Mouse (Mus musculus) urinary bladder, adult 18-20 months (tissue): ENCODE data around the gene Kansl1.

ENCODE experiments used
- DNase-seq, 2 experiments: peaks; one replicate each; pipeline ENCODE4 v3.0.0; 2022; ENCODE audit warnings: low spot score in 2 of 2, mixed read lengths in 2 of 2

The Kansl1 gene

GRCm38 (mm10) chr11:104439703-104440102 is 29.0 kb downstream of the Kansl1 start:
- DNase-seq: no peak

- no peak for DNase-seq
These were observed 30.2 kb downstream of the Kansl1 start for GRCm38 (mm10) chr11:104438450-104438849.

- no peak for DNase-seq
These were observed 32.2 kb downstream of the Kansl1 start for GRCm38 (mm10) chr11:104436394-104436954.

- no peak for DNase-seq
These were observed 32.9 kb downstream of the Kansl1 start for GRCm38 (mm10) chr11:104435753-104436152.

- no peak for DNase-seq
These were observed 33.5 kb downstream of the Kansl1 start for GRCm38 (mm10) chr11:104435141-104435540.

GRCm38 (mm10) chr11:104432251-104432650 is 36.4 kb downstream of the Kansl1 start:
- DNase-seq: no peak

- DNase-seq: no peak
These were observed 36.9 kb downstream of the Kansl1 start for GRCm38 (mm10) chr11:104431807-104432206.

- no peak for DNase-seq
These were observed 43.8 kb downstream of the Kansl1 start for GRCm38 (mm10) chr11:104424727-104425416.

GRCm38 (mm10) chr11:104412254-104412653 is 56.4 kb downstream of the Kansl1 start:
- no peak for DNase-seq

- DNase-seq: no peak
These were observed 61.3 kb downstream of the Kansl1 start for GRCm38 (mm10) chr11:104407391-104407790.

- no peak for DNase-seq
These were observed 67.7 kb downstream of the Kansl1 start for GRCm38 (mm10) chr11:104400961-104401360.

- no peak for DNase-seq
These were observed 69.0 kb downstream of the Kansl1 start for GRCm38 (mm10) chr11:104399459-104400216.

GRCm38 (mm10) chr11:104395648-104396047 is 73.0 kb downstream of the Kansl1 start:
- no peak for DNase-seq

GRCm38 (mm10) chr11:104393196-104393595 is 75.5 kb downstream of the Kansl1 start:
- no peak for DNase-seq

GRCm38 (mm10) chr11:104392153-104392552 is 76.5 kb downstream of the Kansl1 start:
- DNase-seq: no peak

GRCm38 (mm10) chr11:104387284-104387683 is 81.4 kb downstream of the Kansl1 start:
- DNase-seq: no peak

GRCm38 (mm10) chr11:104386595-104386994 is 82.1 kb downstream of the Kansl1 start:
- no peak for DNase-seq

GRCm38 (mm10) chr11:104383167-104383810 is 85.4 kb downstream of the Kansl1 start:
- no peak for DNase-seq

GRCm38 (mm10) chr11:104381887-104382286 is 86.8 kb downstream of the Kansl1 start:
- no peak for DNase-seq

- DNase-seq: no peak
These were observed 89.0 kb downstream of the Kansl1 start for GRCm38 (mm10) chr11:104379635-104380034.

GRCm38 (mm10) chr11:104376291-104376690 is 92.4 kb downstream of the Kansl1 start:
- no peak for DNase-seq

- no peak for DNase-seq
These were observed 101.0 kb downstream of the Kansl1 start for GRCm38 (mm10) chr11:104367486-104368190.
